Mouse (Mus musculus): ENCODE measurements around the gene Cmss1.

Cmss1 gene

GRCm38 (mm10) chr16:57606444-57607227 lies at the start of gene Cmss1:
TSS of gene Cmss1 (minus strand) at chr16:57606864.
- DNase-seq, result peak; percentile 74

GRCm38 (mm10) chr16:57649888-57650287 lies 43.2 kb upstream of the Cmss1 start:
- no peak for DNase-seq

- DNase-seq, result no peak
These were observed 34.8 kb upstream of the Cmss1 start for GRCm38 (mm10) chr16:57641346-57641885.

- no peak for DNase-seq
These were observed 28.1 kb upstream of the Cmss1 start for GRCm38 (mm10) chr16:57634766-57635165.

- DNase-seq, result peak; percentile 29
These were observed 27.5 kb upstream of the Cmss1 start for GRCm38 (mm10) chr16:57634191-57634590.

- DNase-seq, result no peak
These were observed 5.1 kb upstream of the Cmss1 start for GRCm38 (mm10) chr16:57611768-57612167.

- DNase-seq, result no peak
These were observed 5.6 kb downstream of the Cmss1 start for GRCm38 (mm10) chr16:57601031-57601430.

GRCm38 (mm10) chr16:57597295-57597957 lies 9.2 kb downstream of the Cmss1 start:
- no peak for DNase-seq

- peak; percentile 9 for DNase-seq
These were observed 13.1 kb downstream of the Cmss1 start for GRCm38 (mm10) chr16:57593422-57594157.

- DNase-seq, result no peak
These were observed 21.5 kb downstream of the Cmss1 start for GRCm38 (mm10) chr16:57585201-57585600.

GRCm38 (mm10) chr16:57582008-57582407 lies 24.7 kb downstream of the Cmss1 start:
- DNase-seq, result no peak

GRCm38 (mm10) chr16:57580041-57580440 lies 26.6 kb downstream of the Cmss1 start:
- DNase-seq, result no peak

GRCm38 (mm10) chr16:57577519-57577918 lies 29.1 kb downstream of the Cmss1 start:
- no peak for DNase-seq

- DNase-seq, result no peak
These were observed 30.8 kb downstream of the Cmss1 start for GRCm38 (mm10) chr16:57575764-57576388.

- DNase-seq, result no peak
These were observed 32.8 kb downstream of the Cmss1 start for GRCm38 (mm10) chr16:57573831-57574230.

- no peak for DNase-seq
These were observed 35.8 kb downstream of the Cmss1 start for GRCm38 (mm10) chr16:57570789-57571311.

GRCm38 (mm10) chr16:57568648-57569404 lies 37.8 kb downstream of the Cmss1 start:
- no peak for DNase-seq

GRCm38 (mm10) chr16:57566215-57566614 lies 40.4 kb downstream of the Cmss1 start:
- DNase-seq, result no peak

GRCm38 (mm10) chr16:57564807-57565206 lies 41.9 kb downstream of the Cmss1 start:
- DNase-seq, result no peak

GRCm38 (mm10) chr16:57563453-57563852 lies 43.2 kb downstream of the Cmss1 start:
- no peak for DNase-seq

- DNase-seq, result no peak
These were observed 46.5 kb downstream of the Cmss1 start for GRCm38 (mm10) chr16:57560185-57560584.

GRCm38 (mm10) chr16:57558258-57558657 lies 48.4 kb downstream of the Cmss1 start:
- DNase-seq, result no peak

Measured in cerebellum, adult 9-11 months (tissue).